Mouse (Mus musculus): ENCODE measurements around the gene Lancl2. TPM values are rescaled to one million over a fixed set of nuclear protein-coding genes. Genes with fewer than 3 reads are reported as not detected.

Lancl2 gene
- polyA plus RNA-seq (2015; fragmentation: Nextera tagmentation; extraction: Ambion mirVana): 17.8 and 19.5 TPM in 2 replicates

DNA sequence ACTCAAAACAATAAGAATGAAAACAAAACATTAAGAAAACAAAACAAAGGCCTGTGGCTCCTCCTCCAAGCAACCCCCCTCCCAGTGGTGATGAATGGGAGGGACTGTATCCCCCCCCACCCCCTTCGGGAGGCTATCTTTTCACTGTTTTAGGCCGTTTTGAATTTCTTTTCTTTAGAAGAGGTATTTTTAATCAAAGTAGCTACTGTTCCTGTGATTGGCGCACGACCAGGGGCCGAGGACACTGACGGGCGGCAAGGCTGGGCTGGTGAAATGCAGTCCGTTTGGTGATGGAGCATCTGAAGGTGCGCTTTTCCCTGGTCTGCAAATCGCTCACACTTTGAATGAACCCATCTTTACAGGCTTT is at the start of gene Lancl2:
TSS of gene Lancl2 (plus strand) at position 165 of the 367 bp plus-strand sequence.
- no peaks in the 10 kb centered on the region for H3K9me3 ChIP-seq
- no peaks in the 10 kb centered on the region for H3K27me3 ChIP-seq (replicated peaks)
- peak within 1 kb of the TSS; percentile 71 for H3K4me2 ChIP-seq (replicated peaks)
- peak; percentile 43 for ATAC-seq
- H3K27ac ChIP-seq: peak within 1 kb of the TSS; percentile 97
- peaks cover 6% of the 10 kb centered on the region; the same call in 1 of the 2 replicates for H3K4me1 ChIP-seq (replicated peaks)
- no peaks in the 10 kb centered on the region for H3K36me3 ChIP-seq
- 0% methylated on average over 10 of the region's 10 CpGs for WGBS
- H3K9ac ChIP-seq: peak within 1 kb of the TSS; percentile 88
- H3K4me3 ChIP-seq (replicated peaks): peak within 1 kb of the TSS; percentile 77

DNA sequence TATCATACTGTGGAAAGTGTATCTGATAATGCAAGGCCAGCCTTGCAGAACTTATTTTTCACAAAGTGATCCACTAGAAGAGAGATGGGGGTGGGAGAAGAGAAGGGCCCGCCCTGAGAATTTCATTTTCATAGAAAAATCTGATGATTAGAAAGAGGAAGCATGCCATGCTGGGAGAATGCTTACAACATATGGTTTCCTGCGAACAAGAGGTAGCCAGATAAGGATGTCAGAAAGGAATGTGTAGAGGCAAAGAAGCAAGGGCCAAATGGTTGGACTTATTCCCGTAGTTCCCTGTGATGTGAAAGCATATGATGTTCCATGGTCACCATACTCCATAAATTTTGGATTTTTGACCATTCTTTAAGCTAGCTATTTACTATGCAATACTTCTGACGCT is 41.0 kb upstream of the Lancl2 start:
- Histone ChIP-seq H3K4me1 (replicated peaks) (no peaks in the 10 kb centered on the region), H3K36me3 (no peaks in the 10 kb centered on the region), H3K9ac (no peak overlapping the region), H3K9me3 (no peaks in the 10 kb centered on the region), H3K4me3 (replicated peaks) (no peak overlapping the region), H3K27me3 (replicated peaks) (no peaks in the 10 kb centered on the region), H3K4me2 (replicated peaks) (no peak overlapping the region), H3K27ac (no peak overlapping the region)
- 75% methylated on average over 4 of the region's 4 CpGs for WGBS
- ATAC-seq: no peak

DNA sequence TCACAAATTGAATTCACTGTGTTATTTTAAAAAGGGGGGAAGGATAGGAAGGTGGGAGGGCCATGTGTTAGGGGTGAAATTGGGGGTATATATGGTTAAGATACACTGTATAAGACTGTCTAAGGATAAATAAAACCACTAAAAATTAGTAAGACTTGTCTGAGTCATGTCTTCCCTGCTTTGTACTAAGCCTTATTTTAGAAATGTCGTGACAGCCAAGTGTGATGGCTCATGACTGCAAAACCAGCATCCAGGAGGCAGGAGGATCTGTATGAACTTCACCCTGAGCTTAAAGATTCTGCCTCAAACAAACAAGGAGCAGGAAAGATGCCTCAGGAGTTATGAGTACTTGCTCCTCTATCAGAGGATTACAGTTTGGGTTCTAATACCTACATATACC is 18.2 kb upstream of the Lancl2 start:
- Histone ChIP-seq H3K27me3 (replicated peaks) (no peaks in the 10 kb centered on the region), H3K4me1 (replicated peaks) (no peaks in the 10 kb centered on the region), H3K4me3 (replicated peaks) (no peak overlapping the region), H3K9ac (no peak overlapping the region), H3K4me2 (replicated peaks) (no peak overlapping the region), H3K27ac (no peak overlapping the region), H3K36me3 (peaks cover 5% of the 10 kb centered on the region; the same call in 1 of the 2 replicates), H3K9me3 (no peaks in the 10 kb centered on the region)
- WGBS: 88% methylated on average over 1 of the region's 1 CpGs
- ATAC-seq: no peak

DNA sequence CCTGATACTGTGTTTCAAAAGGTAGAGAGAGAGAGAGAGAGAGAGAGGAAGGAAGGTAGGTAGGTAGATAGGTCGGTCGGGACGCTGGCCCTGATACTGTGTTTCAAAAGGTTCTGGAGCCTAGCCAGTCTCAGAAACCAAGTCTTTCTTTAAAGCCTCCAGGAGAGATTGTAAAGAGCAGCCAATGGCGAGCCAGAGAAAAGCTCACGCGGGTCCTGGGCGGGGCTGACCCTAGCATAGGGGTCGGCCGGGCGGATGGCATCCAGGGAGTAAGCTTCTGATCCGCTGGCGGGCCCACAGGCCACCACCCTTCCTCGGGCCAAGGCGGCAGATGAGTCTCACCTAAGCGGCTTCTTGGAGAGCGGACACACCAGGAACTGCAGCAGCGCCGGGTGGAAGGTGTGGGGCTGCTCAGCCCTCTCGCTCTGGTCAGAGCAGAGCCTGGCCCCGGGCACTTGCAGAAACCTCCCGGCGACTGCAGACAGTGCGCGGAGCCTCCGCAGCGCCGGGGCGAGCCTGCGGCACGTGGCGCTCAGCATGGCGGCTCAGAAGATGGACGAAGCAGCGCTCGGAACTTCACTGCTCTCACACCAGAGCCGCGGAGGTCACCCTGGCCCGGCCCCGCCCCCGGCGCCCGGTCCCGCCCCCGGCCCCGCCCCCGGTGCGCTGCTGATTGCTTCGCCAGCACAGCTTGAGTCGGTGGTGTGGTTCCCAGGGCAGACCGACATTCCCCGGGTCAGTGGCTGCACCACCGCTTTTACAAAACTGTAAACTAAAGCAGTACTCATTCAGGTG is 10.7 kb upstream of the Lancl2 start, which contains the start of gene Pyurf:
TSS of gene Pyurf (minus strand) at position 612 of the 795 bp plus-strand sequence.
- Histone ChIP-seq H3K4me2 (replicated peaks) (peak within 1 kb of the TSS; percentile 78), H3K4me1 (replicated peaks) (0 out of 2 replicates have a peak, but pooled peaks cover 6% of the 10 kb centered on the region), H3K36me3 (peaks cover 5% of the 10 kb centered on the region; the same call in 1 of the 2 replicates), H3K27me3 (replicated peaks) (no peaks in the 10 kb centered on the region), H3K9ac (peak within 1 kb of the TSS; percentile 73), H3K9me3 (no peaks in the 10 kb centered on the region), H3K4me3 (replicated peaks) (peak within 1 kb of the TSS; percentile 80), H3K27ac (peak within 1 kb of the TSS; percentile 97)
- ATAC-seq: peak; percentile 99
- WGBS: under 1% methylated on average over 52 of the region's 52 CpGs

DNA sequence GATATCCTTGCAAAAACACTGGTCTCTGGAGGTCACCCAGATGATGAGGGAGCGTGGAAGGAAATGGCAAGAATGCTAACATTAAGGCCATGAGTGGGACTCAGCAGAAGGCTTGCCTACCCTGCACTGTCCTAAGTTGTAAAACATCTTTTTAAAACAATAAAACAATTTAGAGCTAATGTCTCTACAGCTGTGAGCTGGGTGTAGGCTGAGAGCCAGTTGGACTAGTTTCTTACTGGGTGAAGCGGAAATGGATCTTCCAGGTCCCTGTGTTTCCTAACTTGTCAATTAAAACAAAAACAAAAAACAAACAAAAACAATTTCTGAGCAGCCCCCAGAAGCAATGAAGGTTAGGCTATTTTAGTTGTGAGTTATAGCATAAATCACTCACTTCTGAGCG is 9.2 kb upstream of the Lancl2 start:
- 0 out of 2 replicates have a peak, but pooled peaks cover 6% of the 10 kb centered on the region for H3K4me1 ChIP-seq (replicated peaks)
- no peak overlapping the region for H3K4me3 ChIP-seq (replicated peaks)
- 74% methylated on average over 3 of the region's 3 CpGs for WGBS
- H3K27me3 ChIP-seq (replicated peaks): no peaks in the 10 kb centered on the region
- peaks cover 5% of the 10 kb centered on the region; the same call in 1 of the 2 replicates for H3K36me3 ChIP-seq
- no peak overlapping the region for H3K9ac ChIP-seq
- H3K9me3 ChIP-seq: no peaks in the 10 kb centered on the region
- ATAC-seq: no peak
- no peak overlapping the region for H3K4me2 ChIP-seq (replicated peaks)
- H3K27ac ChIP-seq: no peak overlapping the region

DNA sequence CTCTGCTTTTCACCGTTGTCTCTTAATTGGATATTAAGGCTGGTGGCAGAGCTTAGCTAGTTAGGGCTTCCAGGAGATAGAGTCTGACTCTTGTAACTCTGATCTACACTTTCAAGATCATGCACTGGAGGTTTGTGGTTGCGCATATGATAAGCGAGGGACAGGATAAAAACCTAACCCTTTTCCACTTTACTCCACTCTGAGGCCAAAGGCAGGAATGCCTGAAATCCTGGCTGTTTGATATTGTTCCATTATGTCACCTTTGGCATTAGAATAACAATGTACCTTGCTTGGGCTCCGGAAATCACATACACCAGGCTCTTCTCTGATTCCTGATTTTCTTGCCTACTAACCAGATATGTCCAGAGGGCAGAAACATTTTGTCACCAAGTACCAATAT is 654 bp upstream of the Lancl2 start:
- Histone ChIP-seq H3K27ac (no peak overlapping the region), H3K27me3 (replicated peaks) (no peaks in the 10 kb centered on the region), H3K9me3 (no peaks in the 10 kb centered on the region), H3K9ac (no peak overlapping the region), H3K4me2 (replicated peaks) (no peak overlapping the region), H3K4me1 (replicated peaks) (peaks cover 6% of the 10 kb centered on the region; the same call in 1 of the 2 replicates), H3K36me3 (no peaks in the 10 kb centered on the region), H3K4me3 (replicated peaks) (no peak overlapping the region)
- 70% methylated on average over 4 of the region's 4 CpGs for WGBS
- no peak for ATAC-seq

GRCm38 (mm10) chr6:57702743-57703499 is 581 bp downstream of the Lancl2 start:
- Histone ChIP-seq H3K9me3 (no peaks in the 10 kb centered on the region), H3K36me3 (no peaks in the 10 kb centered on the region), H3K4me1 (replicated peaks) (peaks cover 6% of the 10 kb centered on the region; the same call in 1 of the 2 replicates), H3K4me2 (replicated peaks) (peak overlapping the region; percentile 71), H3K9ac (peak overlapping the region; percentile 88), H3K27me3 (replicated peaks) (no peaks in the 10 kb centered on the region), H3K4me3 (replicated peaks) (peak overlapping the region; percentile 77), H3K27ac (peak overlapping the region; percentile 97)
- under 1% methylated on average over 59 of the region's 59 CpGs for WGBS
- peak; percentile 100 for ATAC-seq

DNA sequence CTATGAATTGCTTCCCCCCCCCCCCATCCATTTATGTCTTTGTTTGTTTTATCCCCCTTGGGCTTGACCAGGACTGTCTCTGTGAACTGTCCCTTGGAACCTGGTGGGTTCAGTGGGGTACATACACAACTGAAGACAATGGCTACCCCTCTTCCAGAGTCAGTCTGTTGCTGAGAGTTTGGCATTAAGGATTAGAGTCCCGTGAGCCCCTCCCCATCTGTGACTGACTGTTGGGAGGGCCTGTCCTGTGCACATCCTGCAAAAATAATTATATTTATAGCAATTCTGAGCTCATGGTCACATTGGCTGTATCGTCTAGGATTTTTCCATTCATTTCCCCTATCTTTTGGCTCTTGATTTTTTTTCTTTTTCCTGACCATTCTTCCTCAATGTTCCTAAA is 1.4 kb downstream of the Lancl2 start:
- Histone ChIP-seq H3K9ac (peak overlapping the region; percentile 88), H3K27ac (peak overlapping the region; percentile 97; the same call in 1 of the 2 replicates), H3K4me2 (replicated peaks) (peak overlapping the region; percentile 71), H3K9me3 (no peaks in the 10 kb centered on the region), H3K4me1 (replicated peaks) (peaks cover 6% of the 10 kb centered on the region; the same call in 1 of the 2 replicates), H3K4me3 (replicated peaks) (peak overlapping the region; percentile 77), H3K36me3 (no peaks in the 10 kb centered on the region), H3K27me3 (replicated peaks) (no peaks in the 10 kb centered on the region)
- peak; percentile 35 for ATAC-seq
- WGBS: 17% methylated on average over 2 of the region's 2 CpGs

DNA sequence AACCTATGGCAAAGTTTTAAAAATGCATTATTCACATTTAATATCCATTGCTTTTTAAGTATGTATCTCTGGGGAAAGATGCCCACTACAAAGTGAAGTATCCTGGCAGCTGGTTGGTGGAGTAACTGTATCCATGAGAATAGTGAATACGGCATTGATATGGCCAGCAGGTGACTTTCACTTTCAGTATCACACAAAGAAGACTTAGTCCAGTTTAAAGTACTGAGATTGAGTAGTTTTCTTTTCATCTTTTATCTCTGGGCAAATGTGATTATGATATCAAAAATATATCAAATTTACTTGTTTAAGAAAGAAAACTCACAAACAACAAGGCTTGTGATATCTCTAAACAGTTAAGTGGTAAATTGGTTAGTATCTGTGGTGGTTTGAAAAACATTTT is 4.4 kb downstream of the Lancl2 start:
- H3K9ac ChIP-seq: no peak overlapping the region
- no peaks in the 10 kb centered on the region for H3K9me3 ChIP-seq
- 80% methylated on average over 1 of the region's 1 CpGs for WGBS
- H3K27ac ChIP-seq: no peak overlapping the region
- H3K4me3 ChIP-seq (replicated peaks): no peak overlapping the region
- H3K27me3 ChIP-seq (replicated peaks): no peaks in the 10 kb centered on the region
- ATAC-seq: no peak
- no peak overlapping the region for H3K4me2 ChIP-seq (replicated peaks)
- no peaks in the 10 kb centered on the region for H3K36me3 ChIP-seq
- H3K4me1 ChIP-seq (replicated peaks): peaks cover 6% of the 10 kb centered on the region; the same call in 1 of the 2 replicates

DNA sequence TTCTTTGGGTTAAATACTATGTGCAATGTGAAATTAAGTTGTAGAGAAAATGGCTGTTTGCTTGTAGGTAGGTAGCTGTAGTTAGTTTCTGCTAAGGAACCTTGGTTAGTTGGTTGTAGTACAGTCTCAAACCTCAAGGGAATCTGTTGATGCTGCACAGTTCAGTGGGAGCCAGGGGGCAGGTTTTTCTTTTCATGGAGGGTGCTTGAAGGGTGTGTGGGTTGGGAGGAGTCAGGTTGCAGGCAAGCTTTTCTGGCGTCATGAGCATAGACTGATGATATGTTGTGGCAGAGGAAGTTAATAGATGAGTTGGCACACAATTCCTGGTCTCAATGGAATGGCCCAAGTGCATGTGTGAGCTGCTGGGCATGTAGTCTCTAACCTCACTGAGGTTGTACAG is 9.4 kb downstream of the Lancl2 start:
- H3K4me3 ChIP-seq (replicated peaks): no peak overlapping the region
- no peak overlapping the region for H3K9ac ChIP-seq
- no peaks in the 10 kb centered on the region for H3K36me3 ChIP-seq
- H3K4me1 ChIP-seq (replicated peaks): no peaks in the 10 kb centered on the region
- 17% methylated on average over 1 of the region's 1 CpGs for WGBS
- H3K27ac ChIP-seq: no peak overlapping the region
- no peaks in the 10 kb centered on the region for H3K9me3 ChIP-seq
- no peak for ATAC-seq
- H3K27me3 ChIP-seq (replicated peaks): no peaks in the 10 kb centered on the region
- no peak overlapping the region for H3K4me2 ChIP-seq (replicated peaks)

- no peaks in the 10 kb centered on the region for H3K27me3 ChIP-seq (replicated peaks)
- no peak overlapping the region for H3K4me3 ChIP-seq (replicated peaks)
- H3K27ac ChIP-seq: no peak overlapping the region
- no peaks in the 10 kb centered on the region for H3K4me1 ChIP-seq (replicated peaks)
- H3K9me3 ChIP-seq: no peaks in the 10 kb centered on the region
- no peak overlapping the region for H3K9ac ChIP-seq
- no peak for ATAC-seq
- 93% methylated on average over 1 of the region's 1 CpGs for WGBS
- H3K36me3 ChIP-seq: no peaks in the 10 kb centered on the region
- H3K4me2 ChIP-seq (replicated peaks): no peak overlapping the region
Measured at GRCm38 (mm10) chr6:57721347-57721746, 19.0 kb downstream of the Lancl2 start.

- no peaks in the 10 kb centered on the region for H3K27me3 ChIP-seq (replicated peaks)
- no peak overlapping the region for H3K4me2 ChIP-seq (replicated peaks)
- H3K9me3 ChIP-seq: no peaks in the 10 kb centered on the region
- no peak overlapping the region for H3K4me3 ChIP-seq (replicated peaks)
- no peaks in the 10 kb centered on the region for H3K4me1 ChIP-seq (replicated peaks)
- H3K9ac ChIP-seq: no peak overlapping the region
- no peak for ATAC-seq
- WGBS: 91% methylated on average over 1 of the region's 1 CpGs
- no peak overlapping the region for H3K27ac ChIP-seq
- 0 out of 2 replicates have a peak, but pooled peaks cover 1% of the 10 kb centered on the region for H3K36me3 ChIP-seq
Measured at GRCm38 (mm10) chr6:57742749-57743148, 40.4 kb downstream of the Lancl2 start.

All from intestine, embryonic 15.5 days (tissue).